ENCODE assay signal across 20 mouse cellular contexts in the genomic region with DNA sequence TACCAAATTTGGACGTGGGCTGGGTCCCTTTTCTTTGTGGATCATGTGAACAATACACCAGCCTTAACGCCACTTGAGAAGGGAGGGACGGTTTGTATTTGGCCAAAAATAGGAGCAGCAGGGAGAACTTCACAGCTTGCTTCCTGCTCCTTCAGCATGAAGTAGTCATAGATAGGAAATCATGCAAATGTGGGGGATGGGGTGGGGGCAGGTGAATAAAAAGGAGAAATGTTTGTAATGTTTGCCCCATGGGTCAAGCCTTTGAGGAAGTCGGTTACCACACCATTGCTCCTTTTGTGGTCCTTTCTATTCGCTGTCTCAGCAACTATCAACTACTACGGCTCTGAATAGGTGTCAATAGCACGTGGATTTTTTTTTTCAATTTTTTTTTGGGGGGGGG.
DNase-seq lines count a peak whose midpoint lies in the region; ATAC-seq and TF ChIP-seq lines count a peak whose summit lies in the region.
"Had no signal": no experiment of that assay in that cellular context is flagged by ENCODE, and none has a peak within 500 bp of the region (broad histone marks: within the 10 kb centered on the region; RNA-seq: fewer than 3 reads in every experiment).

No protein-coding gene starts in this region.

- no peak for TF ChIP-seq POLR2A in spleen, adult 2 months (IDR thresholded peaks at IDR 0.05; ENCODE audit: low read depth, low read length)

- no peaks in the 10 kb centered on the region for H3K36me3 ChIP-seq in spleen, adult 2 months (ENCODE audit: control insufficient read depth, insufficient read depth, low read length)
- H3K36me3 ChIP-seq: hindbrain, embryonic 10.5 days; stomach, embryonic 15.5 days had no signal

- H3K27me3 ChIP-seq in spleen, adult 2 months (ENCODE audit: control insufficient read depth, insufficient read depth, low read length): no peaks in the 10 kb centered on the region
- H3K27me3 ChIP-seq: forebrain, embryonic 13.5 days; stomach, embryonic 15.5 days had no signal

- WGBS in spleen, adult 2 months: 7% methylated on average over 7 of the region's 7 CpGs

- peak; percentile 83 for ATAC-seq in megakaryocyte, adult 5-6 weeks (ENCODE audit: poor library complexity, severe bottlenecking)
- ATAC-seq: forebrain, embryonic 13.5 days had no signal

- no peak for TF ChIP-seq CTCF in spleen, adult 2 months (IDR thresholded peaks at IDR 0.05; ENCODE audit: extremely low read depth, insufficient read depth, insufficient read length, insufficient replicate concordance)

- no peak overlapping the region for H3K27ac ChIP-seq in spleen, adult 2 months (ENCODE audit: insufficient read depth, low read length)
- H3K27ac ChIP-seq: forebrain, embryonic 13.5 days; hindbrain, embryonic 10.5 days; left cerebral cortex, adult 2 months; stomach, embryonic 15.5 days had no signal

- H3K4me1 ChIP-seq in spleen, adult 2 months (ENCODE audit: control insufficient read depth, insufficient read depth, insufficient read length): no peaks in the 10 kb centered on the region
- H3K4me1 ChIP-seq: forebrain, embryonic 13.5 days; stomach, embryonic 15.5 days had no signal

- peak; percentile 73 for DNase-seq in heart, adult 11 months
- DNase-seq in heart, adult 8-10 months (ENCODE audit: low spot score): no peak
- peak; percentile 8 to 27 for DNase-seq in spleen, adult 2 months (ENCODE audit: low read depth in 1 of 2, low spot score in 2 of 2)
- no peak for DNase-seq in spleen, postnatal 14 days (ENCODE audit: low spot score in 2 of 2)
- DNase-seq in adrenal gland, postnatal 36 days: no peak
- DNase-seq in frontal cortex, postnatal 36 days (ENCODE audit: low spot score in 2 of 2): no peak
- DNase-seq in urinary bladder, postnatal 25 days (ENCODE audit: low spot score): no peak
- DNase-seq: cerebellum, adult 8-10 months; gastrocnemius, postnatal 14 days; kidney, adult 2 months; kidney, postnatal 25 days; left cerebral cortex, postnatal 4 days; lung, embryonic 14.5 days; thymus, adult 18-20 months had no signal

- no peak overlapping the region for H3K4me3 ChIP-seq in spleen, adult 2 months (ENCODE audit: extremely low read depth, insufficient read depth, insufficient read length)
- H3K4me3 ChIP-seq: erythroblast, embryonic 14.5 days; forebrain, embryonic 13.5 days; hindbrain, embryonic 10.5 days; left cerebral cortex, adult 2 months; stomach, embryonic 15.5 days had no signal

Comparison
In these comparisons a context has a peak if more than half of its experiments do, and no peak if none do; other contexts are left out.
1. DNase-seq: peak in heart, adult 11 months (single experiment) and spleen, adult 2 months (2 of 2); none in heart, adult 8-10 months (single experiment), spleen, postnatal 14 days (0 of 2), adrenal gland, postnatal 36 days (0 of 2), frontal cortex, postnatal 36 days (0 of 2) and urinary bladder, postnatal 25 days (single experiment).